Mouse (Mus musculus): Measurements from ENCODE around the gene Wnt10a. TPM values are rescaled to one million over a fixed set of nuclear protein-coding genes. Genes with fewer than 3 reads are reported as not detected.

Gene Wnt10a
- total and polyA plus RNA-seq, 2 experiments from 2014 or later: 0.10 to 0.82 TPM

DNA sequence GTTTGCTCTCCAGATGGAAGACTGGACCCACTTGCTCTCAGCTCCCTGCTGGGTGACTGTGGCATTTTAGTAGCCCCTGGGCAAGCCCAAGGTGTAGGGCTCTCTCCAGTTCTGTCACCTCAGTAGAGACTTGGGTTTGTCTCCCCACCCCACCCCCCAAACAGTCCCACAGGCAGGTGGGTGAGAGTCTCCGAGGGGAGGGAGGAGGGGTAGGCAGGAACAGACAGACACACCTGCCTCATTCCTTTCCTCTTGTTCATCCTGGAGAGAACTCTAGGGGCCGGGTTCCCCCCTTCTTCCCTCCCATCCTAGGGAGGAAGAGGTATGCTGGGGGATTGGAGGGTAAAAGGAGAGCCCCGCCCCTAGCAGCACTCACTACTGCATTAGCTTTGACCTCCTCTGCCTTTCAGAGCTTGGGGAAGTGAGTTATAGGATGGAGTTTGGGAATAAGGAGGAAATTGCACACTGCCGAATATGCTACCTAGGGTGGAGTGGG is 14.1 kb downstream of the Wnt10a start:
- Histone ChIP-seq H3K4me3 (ENCODE audit: low read depth, low read length) (no peak overlapping the region), H3K36me3 (ENCODE audit: insufficient read depth, low read length) (no peaks in the 10 kb centered on the region), H3K27me3 (ENCODE audit: insufficient read depth, low read length) (peaks cover 38% of the 10 kb centered on the region), H3K4me1 (ENCODE audit: insufficient read depth, low read length) (peaks cover 28% of the 10 kb centered on the region), H3K27ac (ENCODE audit: low read depth, low read length) (no peak overlapping the region), H3K4me2 (ENCODE audit: low read depth, low read length, poor library complexity, severe bottlenecking) (no peak overlapping the region), H3K9me3 (ENCODE audit: low read length) (no peaks in the 10 kb centered on the region), H3K9ac (replicated peaks; ENCODE audit: low read length, poor library complexity, severe bottlenecking) (no peak overlapping the region)
- no peak for TF ChIP-seq CTCF (IDR thresholded peaks at IDR 0.05)
- DNase-seq (ENCODE audit: low spot score) (no peak), ATAC-seq (ENCODE audit: low FRiP score) (no peak)
- WGBS: 29% methylated on average over 4 of the region's 4 CpGs

DNA sequence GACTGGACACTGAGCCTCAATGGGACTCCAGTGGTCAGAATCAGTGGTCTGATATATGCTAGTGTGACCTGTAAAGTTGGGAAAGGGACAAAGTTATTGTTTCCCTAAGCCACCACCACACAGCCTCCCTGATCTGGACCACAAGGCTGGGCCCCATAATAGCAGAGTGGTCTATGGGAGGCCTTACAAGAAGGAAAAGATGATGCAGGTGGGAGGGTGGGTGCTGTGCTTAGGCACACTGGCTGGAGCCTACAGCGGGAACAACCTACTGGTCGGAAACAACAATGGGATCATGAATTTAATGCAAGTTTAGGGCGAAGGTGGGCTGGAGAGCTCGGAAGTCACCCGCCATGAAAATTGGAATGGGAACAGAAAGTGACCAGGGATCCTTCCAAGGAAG is 14.5 kb downstream of the Wnt10a start:
- Histone ChIP-seq H3K9ac (replicated peaks; ENCODE audit: low read length, poor library complexity, severe bottlenecking) (no peak overlapping the region), H3K27ac (ENCODE audit: low read depth, low read length) (no peak overlapping the region), H3K36me3 (ENCODE audit: insufficient read depth, low read length) (no peaks in the 10 kb centered on the region), H3K27me3 (ENCODE audit: insufficient read depth, low read length) (peaks cover 34% of the 10 kb centered on the region), H3K4me3 (ENCODE audit: low read depth, low read length) (no peak overlapping the region), H3K9me3 (ENCODE audit: low read length) (no peaks in the 10 kb centered on the region), H3K4me2 (ENCODE audit: low read depth, low read length, poor library complexity, severe bottlenecking) (no peak overlapping the region), H3K4me1 (ENCODE audit: insufficient read depth, low read length) (peaks cover 28% of the 10 kb centered on the region)
- ATAC-seq (ENCODE audit: low FRiP score) (no peak), DNase-seq (ENCODE audit: low spot score) (no peak)
- 31% methylated on average over 5 of the region's 5 CpGs for WGBS
- no peak for TF ChIP-seq CTCF (IDR thresholded peaks at IDR 0.05)

DNA sequence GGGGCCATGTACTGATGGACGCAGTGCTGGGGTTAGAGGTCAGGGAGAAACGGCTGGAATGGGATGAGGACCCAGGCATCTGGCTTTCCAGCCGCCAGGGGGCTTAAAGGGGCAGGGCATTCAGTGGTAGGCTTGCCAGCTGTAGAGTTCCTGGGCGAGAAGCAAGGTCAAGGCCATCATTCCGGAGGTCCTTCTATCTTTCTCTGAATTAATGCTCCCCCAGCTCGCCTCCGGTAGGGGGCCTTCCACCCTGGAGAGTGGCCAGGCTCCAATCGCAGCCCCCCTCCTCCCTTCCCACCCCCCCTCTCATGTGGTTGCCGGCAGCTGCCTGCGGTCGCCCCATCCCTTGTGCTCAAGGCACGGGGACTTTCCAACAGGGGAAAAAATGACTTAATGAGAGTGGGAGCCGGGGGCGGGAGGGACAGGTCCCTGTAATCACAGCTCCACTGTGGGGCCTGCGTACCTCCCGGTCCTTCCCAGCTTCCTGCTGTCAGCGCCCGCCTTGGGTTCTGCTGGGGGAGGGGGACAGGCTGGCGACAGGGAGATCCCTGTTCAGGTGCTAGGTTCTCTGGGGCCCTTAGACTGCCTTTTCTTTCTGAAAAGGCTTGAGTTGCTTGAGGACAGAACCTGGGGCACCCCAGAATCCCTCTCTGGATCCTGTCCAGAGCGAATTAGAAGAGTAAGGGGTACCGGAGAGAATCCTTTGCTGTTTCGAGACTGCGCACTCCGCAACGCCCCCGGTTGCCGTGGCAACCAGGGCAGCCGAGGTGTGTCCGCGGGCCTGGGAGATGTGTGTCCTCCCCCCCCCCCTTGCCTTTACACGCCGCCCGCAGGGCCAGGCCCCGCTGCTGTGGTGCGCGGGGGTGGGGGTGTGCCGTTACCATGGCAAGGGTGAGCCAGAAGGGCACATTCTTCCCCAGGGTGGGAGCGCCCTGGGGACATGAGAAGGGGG is 15.3 kb downstream of the Wnt10a start:
- Histone ChIP-seq H3K4me1 (ENCODE audit: insufficient read depth, low read length) (peaks cover 28% of the 10 kb centered on the region), H3K9ac (replicated peaks; ENCODE audit: low read length, poor library complexity, severe bottlenecking) (peak overlapping the region; percentile 59), H3K4me2 (ENCODE audit: low read depth, low read length, poor library complexity, severe bottlenecking) (peak overlapping the region; percentile 81), H3K4me3 (ENCODE audit: low read depth, low read length) (peak overlapping the region; percentile 35), H3K9me3 (ENCODE audit: low read length) (no peaks in the 10 kb centered on the region), H3K27ac (ENCODE audit: low read depth, low read length) (peak overlapping the region; percentile 57), H3K27me3 (ENCODE audit: insufficient read depth, low read length) (peaks cover 28% of the 10 kb centered on the region), H3K36me3 (ENCODE audit: insufficient read depth, low read length) (no peaks in the 10 kb centered on the region)
- WGBS: 1% methylated on average over 33 of the region's 38 CpGs
- peak; percentile 58 for TF ChIP-seq CTCF (IDR thresholded peaks at IDR 0.05)
- ATAC-seq (ENCODE audit: low FRiP score) (peak; percentile 39; the same call in 1 of the 2 replicates), DNase-seq (ENCODE audit: low spot score) (peak; percentile 70)

DNA sequence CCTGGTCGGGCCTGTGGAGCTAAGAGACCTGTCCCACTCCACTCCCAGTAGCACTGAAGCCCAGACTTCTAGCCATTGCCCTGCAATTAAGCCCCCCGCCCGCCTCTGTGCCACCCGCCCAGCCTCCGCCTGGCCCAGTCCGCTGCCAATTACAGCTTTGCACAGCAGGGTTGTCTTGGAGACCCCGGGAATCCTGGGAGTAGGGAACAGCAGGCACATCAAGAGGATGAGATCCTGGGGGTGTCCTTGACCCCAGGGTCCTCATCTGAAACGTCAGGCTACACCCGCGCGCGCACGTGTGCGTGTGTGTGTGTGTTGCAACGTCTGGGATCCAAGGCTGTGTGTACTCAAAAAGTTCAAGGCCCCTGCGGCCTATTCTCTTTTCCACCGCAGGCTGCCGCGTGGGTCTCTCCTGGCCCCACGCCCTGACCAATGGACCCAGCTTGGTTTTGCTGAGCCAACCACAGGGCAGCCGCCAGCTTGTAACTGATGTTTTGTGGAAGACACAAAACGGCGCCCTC is 16.3 kb downstream of the Wnt10a start:
- no peaks in the 10 kb centered on the region for H3K9me3 ChIP-seq (ENCODE audit: low read length)
- no peak overlapping the region; the same call in 1 of the 2 replicates for H3K9ac ChIP-seq (replicated peaks; ENCODE audit: low read length, poor library complexity, severe bottlenecking)
- 3% methylated on average over 23 of the region's 23 CpGs for WGBS
- DNase-seq (ENCODE audit: low spot score): peak; percentile 36
- peak overlapping the region; percentile 35 for H3K4me3 ChIP-seq (ENCODE audit: low read depth, low read length)
- peaks cover 18% of the 10 kb centered on the region for H3K27me3 ChIP-seq (ENCODE audit: insufficient read depth, low read length)
- TF ChIP-seq CTCF (IDR thresholded peaks at IDR 0.05): no peak
- peaks cover 28% of the 10 kb centered on the region for H3K4me1 ChIP-seq (ENCODE audit: insufficient read depth, low read length)
- H3K4me2 ChIP-seq (ENCODE audit: low read depth, low read length, poor library complexity, severe bottlenecking): peak overlapping the region; percentile 81
- ATAC-seq (ENCODE audit: low FRiP score): peak; percentile 46
- H3K27ac ChIP-seq (ENCODE audit: low read depth, low read length): peak overlapping the region; percentile 57; the same call in 1 of the 2 replicates
- no peaks in the 10 kb centered on the region for H3K36me3 ChIP-seq (ENCODE audit: insufficient read depth, low read length)

DNA sequence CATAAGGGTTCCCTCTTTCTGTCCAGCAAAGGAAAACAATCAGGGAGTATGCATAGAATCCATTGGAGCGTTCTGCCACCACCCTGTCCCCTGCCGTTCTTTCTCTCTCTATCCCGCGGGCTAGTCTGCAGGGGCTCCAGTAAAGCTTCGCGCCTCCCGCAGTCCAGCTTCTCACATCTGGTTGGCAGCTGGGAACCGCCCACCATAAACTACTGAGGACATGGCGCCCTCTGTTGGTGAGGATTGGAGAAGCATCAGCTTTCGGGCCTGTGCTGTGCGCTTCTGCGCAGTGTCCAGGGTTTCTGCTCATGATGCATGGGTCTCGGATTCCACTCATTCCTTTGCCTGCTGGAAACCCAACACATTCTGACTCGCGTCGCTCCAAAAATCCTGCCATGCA is 16.8 kb downstream of the Wnt10a start:
- WGBS: under 1% methylated on average over 16 of the region's 16 CpGs
- Histone ChIP-seq H3K4me3 (ENCODE audit: low read depth, low read length) (peak overlapping the region; percentile 35), H3K27ac (ENCODE audit: low read depth, low read length) (peak overlapping the region; percentile 57; the same call in 1 of the 2 replicates), H3K9ac (replicated peaks; ENCODE audit: low read length, poor library complexity, severe bottlenecking) (no peak overlapping the region), H3K4me1 (ENCODE audit: insufficient read depth, low read length) (peaks cover 25% of the 10 kb centered on the region), H3K36me3 (ENCODE audit: insufficient read depth, low read length) (no peaks in the 10 kb centered on the region), H3K4me2 (ENCODE audit: low read depth, low read length, poor library complexity, severe bottlenecking) (peak overlapping the region; percentile 81), H3K27me3 (ENCODE audit: insufficient read depth, low read length) (peaks cover 17% of the 10 kb centered on the region), H3K9me3 (ENCODE audit: low read length) (no peaks in the 10 kb centered on the region)
- peak; percentile 97 for TF ChIP-seq CTCF (IDR thresholded peaks at IDR 0.05)
- DNase-seq (ENCODE audit: low spot score) (peak; percentile 94), ATAC-seq (ENCODE audit: low FRiP score) (peak; percentile 83)

DNA sequence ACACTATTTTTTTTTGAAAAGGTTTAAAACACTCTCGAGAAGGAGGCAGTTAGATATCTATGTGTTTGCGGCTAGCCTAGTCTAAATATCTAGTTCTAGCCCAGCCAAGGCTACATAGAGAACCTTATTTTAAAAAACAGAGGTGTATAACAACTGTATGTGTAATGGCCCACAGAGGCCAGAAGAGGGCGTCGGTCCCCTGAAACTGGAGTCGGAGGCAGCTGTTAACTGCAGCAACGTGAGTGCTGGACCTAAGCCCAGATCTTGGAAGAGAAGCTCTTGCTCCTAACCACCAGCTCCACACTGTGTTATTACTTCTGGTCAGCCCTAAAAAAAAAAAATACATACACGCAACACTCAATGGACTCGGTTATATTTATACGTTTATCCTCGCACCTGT is 17.7 kb downstream of the Wnt10a start:
- no peak overlapping the region for H3K4me3 ChIP-seq (ENCODE audit: low read depth, low read length)
- peak; percentile 59 for TF ChIP-seq CTCF (IDR thresholded peaks at IDR 0.05)
- H3K4me2 ChIP-seq (ENCODE audit: low read depth, low read length, poor library complexity, severe bottlenecking): no peak overlapping the region
- no peak for ATAC-seq (ENCODE audit: low FRiP score)
- no peak overlapping the region for H3K9ac ChIP-seq (replicated peaks; ENCODE audit: low read length, poor library complexity, severe bottlenecking)
- no peaks in the 10 kb centered on the region for H3K9me3 ChIP-seq (ENCODE audit: low read length)
- peaks cover 17% of the 10 kb centered on the region for H3K27me3 ChIP-seq (ENCODE audit: insufficient read depth, low read length)
- no peak overlapping the region for H3K27ac ChIP-seq (ENCODE audit: low read depth, low read length)
- no peaks in the 10 kb centered on the region for H3K36me3 ChIP-seq (ENCODE audit: insufficient read depth, low read length)
- WGBS: 60% methylated on average over 10 of the region's 10 CpGs
- peaks cover 16% of the 10 kb centered on the region for H3K4me1 ChIP-seq (ENCODE audit: insufficient read depth, low read length)
- peak; percentile 51 for DNase-seq (ENCODE audit: low spot score)
